Comparison of ENCODE assay signal across 11 mouse cellular contexts in the genomic region with DNA sequence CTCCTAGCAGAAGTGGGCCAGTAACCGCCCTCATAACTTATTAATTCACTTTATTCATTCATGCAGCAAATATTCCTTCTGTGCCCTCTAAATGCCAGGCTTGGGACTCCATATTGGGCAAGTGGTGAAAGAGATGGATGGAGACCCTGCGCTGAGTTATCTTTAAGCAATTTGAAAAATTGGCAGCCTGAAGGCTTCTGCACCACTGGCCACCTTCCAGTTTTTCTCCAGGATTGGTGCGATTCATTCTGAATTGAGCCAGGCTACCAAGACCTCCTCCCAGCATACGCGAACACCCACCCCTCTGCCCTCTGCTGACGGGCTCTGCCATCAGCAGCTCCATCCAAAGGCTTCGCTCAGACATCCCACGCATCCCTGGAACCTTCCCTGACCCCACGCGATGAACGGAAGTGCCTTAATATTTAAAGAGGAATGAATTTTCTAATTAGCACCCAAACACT. TPM values are rescaled to one million over a fixed set of nuclear protein-coding genes. Genes with fewer than 3 reads are reported as not detected.
DNase-seq lines count a peak whose midpoint lies in the region; ATAC-seq and TF ChIP-seq lines count a peak whose summit lies in the region.
"Had no signal": no experiment of that assay in that cellular context is flagged by ENCODE, and none has a peak within 500 bp of the region (broad histone marks: within the 10 kb centered on the region; RNA-seq: fewer than 3 reads in every experiment).

No protein-coding gene starts in this region.

- H3K4me3 ChIP-seq in heart, embryonic 11.5 days (ENCODE audit: low read depth, low read length), result no peak overlapping the region
- H3K4me3 ChIP-seq in hindbrain, postnatal 0 days (ENCODE audit: low read length), result no peak overlapping the region

- H3K4me1 ChIP-seq in heart, embryonic 11.5 days (ENCODE audit: control insufficient read depth, insufficient read depth, low read length), result peaks cover 25% of the 10 kb centered on the region
- peaks cover 31% of the 10 kb centered on the region for H3K4me1 ChIP-seq in hindbrain, postnatal 0 days (ENCODE audit: insufficient read depth, low read length)

- 23% methylated on average over 11 of the region's 11 CpGs for WGBS in heart, embryonic 11.5 days (ENCODE audit: insufficient replicate concordance)
- 8% methylated on average over 11 of the region's 11 CpGs for WGBS in hindbrain, postnatal 0 days

- no peak overlapping the region for H3K9ac ChIP-seq in heart, embryonic 11.5 days (ENCODE audit: low read depth, low read length)
- H3K9ac ChIP-seq in hindbrain, postnatal 0 days (replicated peaks; ENCODE audit: low read length), result no peak overlapping the region

- H3K9me3 ChIP-seq in heart, embryonic 11.5 days (replicated peaks; ENCODE audit: control insufficient read depth, low read length), result no peaks in the 10 kb centered on the region
- no peaks in the 10 kb centered on the region for H3K9me3 ChIP-seq in hindbrain, postnatal 0 days (ENCODE audit: low read length)

- DNase-seq in heart, postnatal 4 days, result peak; percentile 35
- DNase-seq in ES-CJ7 (ENCODE audit: low read depth, low spot score) (peak; percentile 95), R1 (ENCODE audit: low read depth, low spot score) (peak; percentile 94)
- DNase-seq in hindbrain, postnatal 0 days (ENCODE audit: low spot score), result peak; percentile 87
- no peak for DNase-seq in left cerebral cortex, adult 8-10 months (ENCODE audit: low spot score in 2 of 2)
- DNase-seq in thymus, postnatal 25 days, result no peak
- DNase-seq: layer of hippocampus, postnatal 36 days had no signal

- no peaks in the 10 kb centered on the region for H3K36me3 ChIP-seq in heart, embryonic 11.5 days (ENCODE audit: control insufficient read depth, insufficient read depth, low read length)
- no peaks in the 10 kb centered on the region for H3K36me3 ChIP-seq in hindbrain, postnatal 0 days (ENCODE audit: insufficient read depth, low read length)

- TF ChIP-seq CTCF in hindbrain, postnatal 0 days (IDR thresholded peaks at IDR 0.05; ENCODE audit: low read depth), result peak; percentile 63

- peaks cover 5% of the 10 kb centered on the region for H3K27me3 ChIP-seq in heart, embryonic 11.5 days (ENCODE audit: control insufficient read depth, insufficient read depth, low read length)
- H3K27me3 ChIP-seq in hindbrain, postnatal 0 days (ENCODE audit: insufficient read depth, low read length), result no peaks in the 10 kb centered on the region

- no peak for ATAC-seq in heart, embryonic 11.5 days (replicated peaks; ENCODE audit: insufficient number of reproducible peaks, low FRiP score, low TSS enrichment)
- ATAC-seq in hindbrain, postnatal 0 days, result peak; percentile 53

- H3K4me2 ChIP-seq in heart, embryonic 11.5 days, result no peak overlapping the region
- H3K4me2 ChIP-seq in hindbrain, postnatal 0 days (ENCODE audit: low read depth, low read length), result no peak overlapping the region

- H3K27ac ChIP-seq in heart, embryonic 11.5 days (ENCODE audit: low read depth, low read length), result no peak overlapping the region
- 0 out of 2 replicates have a peak overlapping the region, but pooled peaks have one; percentile 4 for H3K27ac ChIP-seq in hindbrain, postnatal 0 days
- H3K27ac ChIP-seq: macrophage had no signal

RNA-seq across cellular contexts. Expression of a gene that starts 10.4 kb away (rescaled TPM):
- 1 to 10 TPM; 4.1 to 5.8 TPM for total RNA-seq in heart, postnatal 4 days (2021)
- 0.45 and 0.56 TPM in 2 replicates for polyA plus RNA-seq in heart, embryonic 11.5 days (2014; fragmentation: Nextera tagmentation; extraction: Ambion mirVana)
- total RNA-seq in hindbrain, postnatal 0 days (2014; rRNA removed), result 23.0 and 26.0 TPM in 2 replicates
- polyA plus RNA-seq in hindbrain, postnatal 0 days (2015; fragmentation: Nextera tagmentation; extraction: Ambion mirVana), result 11.2 and 11.7 TPM in 2 replicates
- total RNA-seq in left cerebral cortex, adult 8-10 months (2022), result 10 to 100 TPM; 12.3 to 15.1 (median 13.6) TPM
- polyA plus RNA-seq: macrophage had no signal

RNA-seq across cellular contexts. Expression of a gene that starts 27.9 kb away (rescaled TPM):
- 1 to 10 TPM; 5.3 to 5.8 TPM for total RNA-seq in heart, postnatal 4 days (2021)
- polyA plus RNA-seq in heart, embryonic 11.5 days (2014; fragmentation: Nextera tagmentation; extraction: Ambion mirVana), result 2.6 and 3.6 TPM in 2 replicates
- 6.2 and 7.7 TPM in 2 replicates for total RNA-seq in hindbrain, postnatal 0 days (2014; rRNA removed)
- 7.4 and 7.9 TPM in 2 replicates for polyA plus RNA-seq in hindbrain, postnatal 0 days (2015; fragmentation: Nextera tagmentation; extraction: Ambion mirVana)
- 1 to 10 TPM in 3 of 4 experiments, under 1 TPM in 1; 0.81 to 1.7 (median 1.3) TPM for total RNA-seq in left cerebral cortex, adult 8-10 months (2022)

RNA-seq across cellular contexts. Expression of a gene that starts 58.5 kb away (rescaled TPM):
- total RNA-seq in heart, postnatal 4 days (2021), result not detected
- polyA plus RNA-seq in heart, embryonic 11.5 days (2014; fragmentation: Nextera tagmentation; extraction: Ambion mirVana), result not detected in 2 replicates
- not detected in 2 replicates for total RNA-seq in hindbrain, postnatal 0 days (2014; rRNA removed)
- 0.28 TPM in 1 of 2 replicates, not detected in the other for polyA plus RNA-seq in hindbrain, postnatal 0 days (2015; fragmentation: Nextera tagmentation; extraction: Ambion mirVana)
- total RNA-seq in left cerebral cortex, adult 8-10 months (2022), result not detected
- total RNA-seq: heart, postnatal 14 days; layer of hippocampus, postnatal 36 days had no signal
- polyA plus RNA-seq: embryonic facial prominence, embryonic 11.5 days; macrophage had no signal

Comparison
In these comparisons a context has a peak if more than half of its experiments do, and no peak if none do; other contexts are left out.
1. DNase-seq: peak in heart, postnatal 4 days (single experiment), ES-CJ7 (single experiment), R1 (single experiment) and hindbrain, postnatal 0 days (single experiment); none in left cerebral cortex, adult 8-10 months (0 of 2) and thymus, postnatal 25 days (single experiment).